Mouse (Mus musculus) embryonic facial prominence, embryonic 11.5 days (tissue): ENCODE measurements around the gene Dzip3. TPM values are rescaled to one million over a fixed set of nuclear protein-coding genes. Genes with fewer than 3 reads are reported as not detected.

Source experiments
- ATAC-seq: fragments of 200-750 bp; cut with Nextera tagmentation; replicated peaks from 2 replicates; pipeline ENCODE4 v1.8.0; 2017; ENCODE audit warnings: low read depth; ENCODE audit not compliant: insufficient number of reproducible peaks, low FRiP score, low TSS enrichment
- DNase-seq: peaks from one replicate; pipeline ENCODE4 v3.0.0-alpha.2; 2015; ENCODE audit warnings: low spot score
- H3K27ac ChIP-seq: fragments of 300-500 bp; sonication (generic); replicated peaks from 2 replicates; pipeline ENCODE4 v1.5.1; 2014; ENCODE audit warnings: mild to moderate bottlenecking, low read depth, low read length, control low read depth
- H3K27me3 ChIP-seq: fragments of 300-500 bp; sonication (generic); 2 replicates; pipeline ENCODE4 v1.6.1; 2014; ENCODE audit warnings: mild to moderate bottlenecking, low read length, moderate library complexity, mixed read lengths; ENCODE audit not compliant: control insufficient read depth, insufficient read depth
- H3K36me3 ChIP-seq: fragments of 300-500 bp; sonication (generic); replicated peaks from 2 replicates; pipeline ENCODE4 v1.6.1; 2014; ENCODE audit warnings: low read depth, mild to moderate bottlenecking, low read length, moderate library complexity, mixed read lengths; ENCODE audit not compliant: control insufficient read depth, insufficient read depth
- H3K4me1 ChIP-seq: fragments of 300-500 bp; sonication (generic); 2 replicates; pipeline ENCODE4 v1.6.1; 2014; ENCODE audit warnings: low read length, mixed read lengths; ENCODE audit not compliant: control insufficient read depth, insufficient read depth
- H3K4me2 ChIP-seq: fragments of 300-500 bp; sonication (generic); 2 replicates; pipeline ENCODE4 v1.6.1; 2014; ENCODE audit warnings: low read depth, mild to moderate bottlenecking, control low read depth, low read length, moderate library complexity
- H3K4me3 ChIP-seq: fragments of 300-500 bp; sonication (generic); 2 replicates; pipeline ENCODE4 v1.5.1; 2014; ENCODE audit warnings: low read depth, low read length, control low read depth
- H3K9ac ChIP-seq: fragments of 300-500 bp; sonication (generic); replicated peaks from 2 replicates; pipeline ENCODE4 v1.6.1; 2014; ENCODE audit warnings: mild to moderate bottlenecking, control low read depth, low read length
- H3K9me3 ChIP-seq: fragments of 300-500 bp; sonication (generic); replicated peaks from 2 replicates; pipeline ENCODE4 v1.6.1; 2016; ENCODE audit warnings: mild to moderate bottlenecking, low read length, inconsistent platforms, mixed read lengths; ENCODE audit not compliant: control insufficient read depth
- WGBS: fragments of 180-500 bp; shearing (Covaris S2); extraction: QIAGEN DNeasy Blood & Tissue Kit; methylation state at CpG from one replicate; pipeline ENCODE4 v1.1.7; 2014; 5-methylcytosine and 5-hydroxymethylcytosine counted together
- polyA plus RNA-seq: library from polyadenylated mRNA; unstranded; fragments of >200 nt; fragmentation: Nextera tagmentation; extraction: Ambion mirVana; gene quantifications from 2 replicates; pipeline ENCODE4 v1.2.1, GENCODE M21; 2014

Dzip3 gene
- polyA plus RNA-seq, 1 experiment from 2014 or later, result 61.0 TPM

- no peak overlapping the region for H3K27ac ChIP-seq
- H3K4me1 ChIP-seq, result no peaks in the 10 kb centered on the region
- ATAC-seq (no peak), DNase-seq (no peak)
- H3K27me3 ChIP-seq, result no peaks in the 10 kb centered on the region
- H3K36me3 ChIP-seq, result peaks cover 9% of the 10 kb centered on the region; the same call in 1 of the 2 replicates
- H3K9ac ChIP-seq, result no peak overlapping the region
- no peak overlapping the region for H3K4me2 ChIP-seq
- no peak overlapping the region for H3K4me3 ChIP-seq
- WGBS, result 91% methylated on average over 1 of the region's 1 CpGs
- H3K9me3 ChIP-seq, result no peaks in the 10 kb centered on the region
Measured at GRCm38 (mm10) chr16:48923724-48924123, 70.2 kb downstream of the Dzip3 start.

GRCm38 (mm10) chr16:48913206-48913605 is 80.8 kb downstream of the Dzip3 start:
- Histone ChIP-seq H3K27me3 (no peaks in the 10 kb centered on the region), H3K4me3 (no peak overlapping the region), H3K9me3 (no peaks in the 10 kb centered on the region), H3K9ac (no peak overlapping the region), H3K27ac (no peak overlapping the region), H3K36me3 (no peaks in the 10 kb centered on the region), H3K4me2 (no peak overlapping the region), H3K4me1 (no peaks in the 10 kb centered on the region)
- ATAC-seq (no peak), DNase-seq (no peak)
- 89% methylated on average over 3 of the region's 3 CpGs for WGBS

GRCm38 (mm10) chr16:48911184-48911583 is 82.8 kb downstream of the Dzip3 start:
- H3K36me3 ChIP-seq, result no peaks in the 10 kb centered on the region
- no peak overlapping the region for H3K4me3 ChIP-seq
- 100% methylated on average over 1 of the region's 1 CpGs for WGBS
- H3K4me1 ChIP-seq, result no peaks in the 10 kb centered on the region
- H3K4me2 ChIP-seq, result no peak overlapping the region
- H3K27me3 ChIP-seq, result no peaks in the 10 kb centered on the region
- no peak overlapping the region for H3K27ac ChIP-seq
- DNase-seq (no peak), ATAC-seq (no peak)
- H3K9ac ChIP-seq, result no peak overlapping the region
- no peaks in the 10 kb centered on the region for H3K9me3 ChIP-seq

DNA sequence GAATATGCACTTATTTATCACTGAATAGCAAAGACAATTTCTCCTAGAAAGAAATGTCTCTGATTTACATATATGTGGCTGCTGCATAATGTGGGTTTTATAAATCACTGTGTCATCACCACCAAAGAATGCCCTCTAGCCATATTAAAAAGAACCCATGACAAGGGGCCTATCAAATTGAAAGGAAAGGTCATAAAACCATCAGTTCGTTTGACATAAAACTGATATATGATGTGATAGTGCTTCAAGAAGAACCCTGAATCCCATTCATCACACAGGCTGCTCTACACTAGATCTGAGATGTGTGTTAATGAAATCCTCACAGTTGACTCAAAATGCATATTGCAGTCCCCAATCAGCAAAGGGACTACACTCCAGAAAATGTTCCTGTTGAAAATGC is 94.1 kb downstream of the Dzip3 start:
- WGBS, result 84% methylated on average over 1 of the region's 1 CpGs

GRCm38 (mm10) chr16:48890733-48891132 is 103.2 kb downstream of the Dzip3 start:
- Histone ChIP-seq H3K36me3 (no peaks in the 10 kb centered on the region), H3K9me3 (no peaks in the 10 kb centered on the region), H3K9ac (no peak overlapping the region), H3K4me3 (no peak overlapping the region), H3K4me2 (no peak overlapping the region), H3K27me3 (no peaks in the 10 kb centered on the region), H3K4me1 (no peaks in the 10 kb centered on the region), H3K27ac (no peak overlapping the region)
- ATAC-seq (no peak), DNase-seq (no peak)
- 65% methylated on average over 2 of the region's 2 CpGs for WGBS

More for the DNA sequence above, 94.1 kb downstream of the Dzip3 start:
- H3K4me1 ChIP-seq, result no peaks in the 10 kb centered on the region
- H3K36me3 ChIP-seq, result no peaks in the 10 kb centered on the region
- no peak overlapping the region for H3K27ac ChIP-seq
- H3K27me3 ChIP-seq, result no peaks in the 10 kb centered on the region
- H3K9ac ChIP-seq, result no peak overlapping the region
- DNase-seq, result no peak
- H3K9me3 ChIP-seq, result no peaks in the 10 kb centered on the region
- ATAC-seq, result no peak
- H3K4me3 ChIP-seq, result no peak overlapping the region
- no peak overlapping the region for H3K4me2 ChIP-seq

Other genes with a start within 250 kb of the Dzip3 start
- gene Trat1, start 222.1 kb downstream of the Dzip3 start, polyA plus RNA-seq, result not detected in 2 replicates
- not detected in 2 replicates for gene Retnlb, start 177.3 kb downstream of the Dzip3 start, polyA plus RNA-seq
- gene Retnla, start 151.6 kb downstream of the Dzip3 start, polyA plus RNA-seq, result not detected in 2 replicates
- gene Retnlg, start 121.5 kb downstream of the Dzip3 start, polyA plus RNA-seq, result not detected in 2 replicates
- 53.4 and 65.8 TPM in 2 replicates for gene Cip2a, start within 50 bp of the Dzip3 start, polyA plus RNA-seq
- not detected in 2 replicates for gene Myh15, start 63.3 kb upstream of the Dzip3 start, polyA plus RNA-seq